Mouse (Mus musculus) MEL (cell line): ENCODE measurements around the gene Cdkal1. TPM values are rescaled to one million over a fixed set of nuclear protein-coding genes. Genes with fewer than 3 reads are reported as not detected.

Experiments used
- DNase-seq: peaks from one replicate; pipeline ENCODE4 v3.0.0; 2011; ENCODE audit warnings: low read depth, low spot score
- H3K27ac ChIP-seq: 2 replicates; pipeline ENCODE4 v1.5.1; 2012; ENCODE audit warnings: low read depth, mild to moderate bottlenecking, control low read depth, low read length, moderate library complexity; ENCODE audit not compliant: control insufficient read depth
- H3K27me3 ChIP-seq, 2 experiments: fragments of 150-350 bp in 1 of 2; sonication (generic) in 1 of 2; 2 replicates each; pipeline ENCODE4 v1.6.1; 2012; ENCODE audit warnings: low read length in 2 of 2, mild to moderate bottlenecking in 2 of 2, improper control_type of control experiment in 1 of 2, moderate library complexity in 1 of 2; ENCODE audit not compliant: insufficient read depth in 2 of 2, control insufficient read depth in 1 of 2
- H3K36me3 ChIP-seq, 2 experiments: 2 replicates each; pipeline ENCODE4 v1.6.1; 2012 to 2014; ENCODE audit warnings: low read length in 2 of 2, improper control_type of control experiment in 1 of 2, inconsistent platforms in 1 of 2, mild to moderate bottlenecking in 1 of 2; ENCODE audit not compliant: insufficient read depth in 2 of 2, control insufficient read depth in 1 of 2
- H3K4me1 ChIP-seq, 2 experiments: fragments of 150-350 bp in 1 of 2; sonication (generic) in 1 of 2; 2 replicates each; pipeline ENCODE4 v1.6.1; 2012; ENCODE audit warnings: low read length in 2 of 2, improper control_type of control experiment in 1 of 2, mild to moderate bottlenecking in 1 of 2; ENCODE audit not compliant: insufficient read depth in 2 of 2, control insufficient read depth in 1 of 2
- H3K4me3 ChIP-seq, 2 experiments: fragments of 150-350 bp in 1 of 2; sonication (generic) in 1 of 2; 2 replicates each; pipeline ENCODE4 v1.5.1; 2012; ENCODE audit warnings: low read depth in 2 of 2, low read length in 2 of 2, mild to moderate bottlenecking in 2 of 2, moderate library complexity in 2 of 2, control low read depth in 1 of 2, improper control_type of control experiment in 1 of 2; ENCODE audit not compliant: control insufficient read depth in 1 of 2, insufficient read depth in 1 of 2
- H3K79me2 ChIP-seq: 2 replicates; pipeline ENCODE4 v1.6.1; 2012; ENCODE audit warnings: mild to moderate bottlenecking, low read length, moderate library complexity; ENCODE audit not compliant: control insufficient read depth, poor library complexity, insufficient read depth
- H3K9ac ChIP-seq: 2 replicates; pipeline ENCODE4 v1.6.1; 2012; ENCODE audit warnings: low read depth, mild to moderate bottlenecking, control low read depth, low read length, moderate library complexity; ENCODE audit not compliant: control insufficient read depth, poor library complexity, severe bottlenecking
- H3K9me3 ChIP-seq: fragments of 150-350 bp; sonication (generic); replicated peaks from 2 replicates; pipeline ENCODE4 v1.6.1; 2012; ENCODE audit warnings: mild to moderate bottlenecking, low read length, improper control_type of control experiment, moderate library complexity; ENCODE audit not compliant: insufficient read depth
- BHLHE40 ChIP-seq: IDR thresholded peaks from 2 replicates; pipeline ENCODE4 v1.6.1; 2012; ENCODE audit warnings: low read depth, mild to moderate bottlenecking, inconsistent platforms, low read length, improper control_type of control experiment, borderline replicate concordance
- CHD1 ChIP-seq: IDR thresholded peaks from 2 replicates; pipeline ENCODE4 v1.6.1; 2012; ENCODE audit warnings: low read depth, mild to moderate bottlenecking, inconsistent platforms, low read length, improper control_type of control experiment
- CHD2 ChIP-seq: IDR thresholded peaks from 2 replicates; pipeline ENCODE4 v1.6.1; 2011; ENCODE audit warnings: low read length, improper control_type of control experiment
- EP300 ChIP-seq, 2 experiments: IDR thresholded peaks; 2 replicates each; pipeline ENCODE4 v1.6.1; 2011; ENCODE audit warnings: improper control_type of control experiment in 2 of 2, low read length in 2 of 2, low read depth in 1 of 2, mild to moderate bottlenecking in 1 of 2
- ETS1 ChIP-seq: IDR thresholded peaks from 2 replicates; pipeline ENCODE4 v1.6.1; 2012; ENCODE audit warnings: low read depth, mild to moderate bottlenecking, inconsistent platforms, low read length, improper control_type of control experiment, moderate library complexity
- MAFK ChIP-seq: IDR thresholded peaks from 2 replicates; pipeline ENCODE4 v1.6.1; 2011; ENCODE audit warnings: low read depth, mild to moderate bottlenecking, low read length, improper control_type of control experiment, borderline replicate concordance
- MAX ChIP-seq: IDR thresholded peaks from 2 replicates; pipeline ENCODE4 v1.6.1; 2011; ENCODE audit warnings: low read length, improper control_type of control experiment
- MYB ChIP-seq: IDR thresholded peaks from 2 replicates; pipeline ENCODE4 v1.6.1; 2011; ENCODE audit warnings: mild to moderate bottlenecking, low read depth, low read length, improper control_type of control experiment
- NELFE ChIP-seq: IDR thresholded peaks from 2 replicates; pipeline ENCODE4 v1.6.1; 2011; ENCODE audit warnings: low read depth, low read length, improper control_type of control experiment
- POLR2A ChIP-seq, 2 experiments: IDR thresholded peaks; 2 replicates each; pipeline ENCODE4 v1.6.1; 2011 to 2012; ENCODE audit warnings: low read length in 2 of 2, mild to moderate bottlenecking in 2 of 2, control low read depth in 1 of 2, improper control_type of control experiment in 1 of 2, low read depth in 1 of 2, moderate library complexity in 1 of 2; ENCODE audit not compliant: control insufficient read depth in 1 of 2, insufficient read depth in 1 of 2, poor library complexity in 1 of 2
- POLR2AphosphoS2 ChIP-seq: IDR thresholded peaks from 2 replicates; pipeline ENCODE4 v1.6.1; 2011; ENCODE audit warnings: low read length, improper control_type of control experiment
- RAD21 ChIP-seq: IDR thresholded peaks from 2 replicates; pipeline ENCODE4 v1.6.1; 2011; ENCODE audit warnings: mild to moderate bottlenecking, low read depth, low read length, improper control_type of control experiment
- RCOR1 ChIP-seq: IDR thresholded peaks from 2 replicates; pipeline ENCODE4 v1.6.1; 2012; ENCODE audit warnings: low read depth, mild to moderate bottlenecking, inconsistent platforms, low read length, improper control_type of control experiment
- SIN3A ChIP-seq: IDR thresholded peaks from 2 replicates; pipeline ENCODE4 v1.6.1; 2012; ENCODE audit warnings: low read length, improper control_type of control experiment, inconsistent platforms
- SMC3 ChIP-seq: IDR thresholded peaks from 2 replicates; pipeline ENCODE4 v1.6.1; 2011; ENCODE audit warnings: low read depth, low read length, improper control_type of control experiment
- TAL1 ChIP-seq: IDR thresholded peaks from 2 replicates; pipeline ENCODE4 v1.6.1; 2012; ENCODE audit warnings: mild to moderate bottlenecking, inconsistent platforms, low read length, moderate library complexity, mixed read lengths
- USF2 ChIP-seq, 2 experiments: IDR thresholded peaks; 2 replicates each; pipeline ENCODE4 v1.6.1; 2011 to 2012; ENCODE audit warnings: improper control_type of control experiment in 2 of 2, low read length in 2 of 2, borderline replicate concordance in 1 of 2, inconsistent platforms in 1 of 2, low read depth in 1 of 2, mild to moderate bottlenecking in 1 of 2; ENCODE audit not compliant: insufficient read depth in 1 of 2
- ZC3H11A ChIP-seq: IDR thresholded peaks from 2 replicates; pipeline ENCODE4 v1.6.1; 2012; ENCODE audit warnings: low read depth, mild to moderate bottlenecking, inconsistent platforms, low read length, improper control_type of control experiment
- ZKSCAN1 ChIP-seq: IDR thresholded peaks from 2 replicates; pipeline ENCODE4 v1.6.1; 2012; ENCODE audit warnings: low read depth, mild to moderate bottlenecking, inconsistent platforms, low read length, improper control_type of control experiment, moderate library complexity
- ZMIZ1 ChIP-seq: IDR thresholded peaks from 2 replicates; pipeline ENCODE4 v1.6.1; 2012; ENCODE audit warnings: low read depth, mild to moderate bottlenecking, inconsistent platforms, low read length, improper control_type of control experiment, moderate library complexity
- ZNF384 ChIP-seq: IDR thresholded peaks from 2 replicates; pipeline ENCODE4 v1.6.1; 2012; ENCODE audit warnings: low read depth, mild to moderate bottlenecking, inconsistent platforms, low read length, improper control_type of control experiment
- polyA plus RNA-seq, 2 experiments: library from polyadenylated mRNA; stranded (reverse) in 1 of 2; unstranded in 1 of 2; fragments of >175 nt in 1 of 2; fragments of >200 nt in 1 of 2; gene quantifications; 2 replicates each; pipeline versions ENCODE4 v1.2.1 to v1.2.4; 2012; ENCODE audit warnings: low replicate concordance in 2 of 2, low read depth in 1 of 2; ENCODE audit not compliant: insufficient read length in 2 of 2, insufficient read depth in 1 of 2, missing spikeins in 1 of 2
- total RNA-seq: library from RNA; depleted of rRNA; stranded (reverse); fragments of 300-350 nt; gene quantifications from 2 replicates; pipeline ENCODE4 v1.2.3, GENCODE M21; 2012

Cdkal1 gene
- total and polyA plus RNA-seq, 3 experiments = 10.6 to 11.0 TPM; not detected in 1

DNA sequence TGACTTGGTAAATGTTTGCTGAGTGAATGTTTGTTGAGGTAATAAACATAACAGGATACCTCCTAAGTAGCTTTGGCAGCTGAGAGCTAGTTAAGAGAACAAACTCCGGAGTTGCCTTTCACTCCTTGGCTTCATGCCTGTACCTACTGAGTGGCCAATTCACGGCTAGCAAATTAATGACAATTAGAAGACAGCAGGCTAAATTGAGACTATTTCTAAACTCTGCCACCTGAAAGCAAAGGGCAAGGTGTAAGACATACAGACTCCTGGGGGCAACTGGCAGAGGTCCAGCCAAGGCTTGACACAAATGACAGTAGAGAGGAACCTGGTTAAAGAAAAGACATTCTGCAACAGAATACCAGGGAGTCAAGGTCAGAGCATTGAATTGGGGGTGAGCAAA lies 457.0 kb downstream of the Cdkal1 start:
- Histone ChIP-seq H3K9ac (no peak overlapping the region), H3K27me3 (no peaks in the 10 kb centered on the region), H3K4me3 (no peak overlapping the region), H3K27ac (no peak overlapping the region), H3K4me1 (no peaks in the 10 kb centered on the region), H3K79me2 (no peaks in the 10 kb centered on the region), H3K9me3 (no peaks in the 10 kb centered on the region), H3K36me3 (no peaks in the 10 kb centered on the region)
- no peak for DNase-seq
- TF ChIP-seq TAL1 (no peak), USF2 (IDR thresholded peaks at IDR 0.05; ENCODE audit: borderline replicate concordance in 1 of 2, insufficient read depth in 1 of 2, low read depth in 1 of 2, low read length in 2 of 2) (no peak), CHD2 (no peak), MAFK (no peak), ZKSCAN1 (no peak)

DNA sequence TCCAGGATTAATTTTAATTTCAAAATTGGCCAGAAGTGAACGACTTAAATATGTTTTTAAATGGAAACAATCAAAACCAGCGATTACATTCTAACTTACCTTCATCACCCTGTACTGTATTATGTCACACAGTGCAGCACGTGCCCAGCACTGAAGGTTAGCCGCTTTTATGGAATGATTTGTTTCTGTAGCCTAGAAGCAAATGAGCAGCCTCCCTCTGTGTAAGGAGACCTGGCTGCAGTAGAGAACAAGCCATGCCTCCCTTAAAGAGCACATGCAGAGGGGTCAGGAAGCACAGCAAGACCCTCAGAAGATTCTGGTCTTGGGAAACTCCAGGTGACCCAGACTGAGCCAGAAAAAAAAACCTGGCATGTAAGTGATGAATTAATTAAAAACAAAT lies 459.8 kb downstream of the Cdkal1 start:
- Histone ChIP-seq H3K4me1 (no peaks in the 10 kb centered on the region), H3K4me3 (no peak overlapping the region), H3K27me3 (no peaks in the 10 kb centered on the region), H3K27ac (no peak overlapping the region), H3K9ac (no peak overlapping the region), H3K9me3 (no peaks in the 10 kb centered on the region), H3K79me2 (no peaks in the 10 kb centered on the region), H3K36me3 (no peaks in the 10 kb centered on the region)
- TF ChIP-seq ZMIZ1 (no peak), MYB (no peak), ZNF384 (no peak), MAX (no peak), RAD21 (no peak), SMC3 (no peak), EP300 (IDR thresholded peaks at IDR 0.05; ENCODE audit: low read depth in 1 of 2, low read length in 2 of 2) (no peak), ZC3H11A (no peak), ETS1 (no peak), NELFE (no peak), SIN3A (no peak), CHD2 (no peak), POLR2A (IDR thresholded peaks at IDR 0.05; ENCODE audit: control insufficient read depth in 1 of 2, insufficient read depth in 1 of 2, low read depth in 1 of 2, low read length in 2 of 2, poor library complexity in 1 of 2) (no peak), BHLHE40 (no peak), ZKSCAN1 (no peak), RCOR1 (no peak), TAL1 (no peak), POLR2AphosphoS2 (no peak), CHD1 (no peak)
- no peak for DNase-seq
